Mouse (Mus musculus) forebrain, embryonic 14.5 days (tissue): ENCODE data around the gene Psg16. TPM values are rescaled to one million over a fixed set of nuclear protein-coding genes. Genes with fewer than 3 reads are reported as not detected.
"Not testable (repeated sequence)": the region's sequence is repeated elsewhere in the genome, so short reads cannot be mapped to it uniquely, and the experiment has no call there.

Experiments used
- ATAC-seq: fragments of 200-750 bp; cut with Nextera tagmentation; 2 replicates; pipeline ENCODE4 v1.8.0; 2017; ENCODE audit warnings: mild to moderate bottlenecking, moderate library complexity
- DNase-seq: peaks from one replicate; pipeline ENCODE4 v3.0.0-alpha.2; 2015; ENCODE audit warnings: low spot score
- H3K27ac ChIP-seq: fragments of 300-500 bp; sonication (generic); 2 replicates; pipeline ENCODE4 v1.5.1; 2014; ENCODE audit warnings: low read depth, mild to moderate bottlenecking, control low read depth, low read length, moderate library complexity
- H3K27me3 ChIP-seq: fragments of 300-500 bp; sonication (generic); replicated peaks from 2 replicates; pipeline ENCODE4 v1.6.1; 2014; ENCODE audit warnings: low read length, control low read depth, mixed read lengths; ENCODE audit not compliant: control insufficient read depth, insufficient read depth
- H3K36me3 ChIP-seq: fragments of 300-500 bp; sonication (generic); 2 replicates; pipeline ENCODE4 v1.6.1; 2014; ENCODE audit warnings: low read length, control low read depth; ENCODE audit not compliant: control insufficient read depth, insufficient read depth
- H3K4me1 ChIP-seq: fragments of 300-500 bp; sonication (generic); 2 replicates; pipeline ENCODE4 v1.6.1; 2014; ENCODE audit warnings: antibody characterized with exemption, low read length, control low read depth; ENCODE audit not compliant: control insufficient read depth, insufficient read depth
- H3K4me2 ChIP-seq: fragments of 300-500 bp; sonication (generic); 2 replicates; pipeline ENCODE4 v1.6.1; 2014; ENCODE audit warnings: mild to moderate bottlenecking, control low read depth, low read length
- H3K4me3 ChIP-seq: fragments of 300-500 bp; sonication (generic); 2 replicates; pipeline ENCODE4 v1.5.1; 2014; ENCODE audit warnings: low read depth, low read length, control low read depth
- H3K9ac ChIP-seq: fragments of 300-500 bp; sonication (generic); 2 replicates; pipeline ENCODE4 v1.6.1; 2014; ENCODE audit warnings: mild to moderate bottlenecking, low read length, control low read depth, moderate library complexity
- H3K9me3 ChIP-seq: fragments of 300-500 bp; sonication (generic); replicated peaks from 2 replicates; pipeline ENCODE4 v1.6.1; 2016; ENCODE audit warnings: low read length, control low read depth, mixed read lengths; ENCODE audit not compliant: control insufficient read depth
- WGBS: fragments of 180-500 bp; shearing (Covaris S2); extraction: QIAGEN DNeasy Blood & Tissue Kit; methylation state at CpG from one replicate; pipeline ENCODE4 v1.1.7; 2014; 5-methylcytosine and 5-hydroxymethylcytosine counted together
- polyA plus RNA-seq: library from polyadenylated mRNA; unstranded; fragments of >200 nt; fragmentation: Nextera tagmentation; extraction: Ambion mirVana; gene quantifications from 2 replicates; pipeline ENCODE4 v1.2.1, GENCODE M21; 2014

Psg16 gene
- polyA plus RNA-seq, 1 experiment from 2014 or later = 1.6 TPM

GRCm38 (mm10) chr7:17067651-17068050 is 6.2 kb upstream of the Psg16 start:
- not testable (repeated sequence) for H3K27me3 ChIP-seq, ATAC-seq, H3K36me3 ChIP-seq, H3K4me1 ChIP-seq, H3K4me2 ChIP-seq, H3K27ac ChIP-seq, DNase-seq, H3K9me3 ChIP-seq, H3K4me3 ChIP-seq, H3K9ac ChIP-seq
- 67% methylated on average over 5 of the region's 5 CpGs for WGBS

GRCm38 (mm10) chr7:17073513-17073903 is 332 bp upstream of the Psg16 start:
- no peaks in the 10 kb centered on the region for H3K9me3 ChIP-seq
- no peak overlapping the region for H3K9ac ChIP-seq
- no peak overlapping the region for H3K4me3 ChIP-seq

GRCm38 (mm10) chr7:17076542-17076941 is 2.7 kb downstream of the Psg16 start:
- Histone ChIP-seq H3K9ac (no peak overlapping the region), H3K4me3 (no peak overlapping the region), H3K4me1 (no peaks in the 10 kb centered on the region), H3K9me3 (no peaks in the 10 kb centered on the region), H3K27ac (no peak overlapping the region), H3K36me3 (no peaks in the 10 kb centered on the region), H3K27me3 (no peaks in the 10 kb centered on the region), H3K4me2 (no peak overlapping the region)
- ATAC-seq (no peak), DNase-seq (no peak)
- 80% methylated on average over 1 of the region's 1 CpGs for WGBS

More at GRCm38 (mm10) chr7:17073513-17073903, 332 bp upstream of the Psg16 start:
- Histone ChIP-seq H3K27ac (no peak overlapping the region), H3K27me3 (no peaks in the 10 kb centered on the region), H3K4me2 (no peak overlapping the region), H3K4me1 (no peaks in the 10 kb centered on the region), H3K36me3 (no peaks in the 10 kb centered on the region)
- WGBS = 55% methylated on average over 5 of the region's 5 CpGs
- ATAC-seq (no peak), DNase-seq (no peak)

- DNase-seq (no peak), ATAC-seq (no peak)
- Histone ChIP-seq H3K27ac (no peak overlapping the region), H3K9me3 (no peaks in the 10 kb centered on the region), H3K36me3 (no peaks in the 10 kb centered on the region), H3K4me3 (no peak overlapping the region), H3K27me3 (no peaks in the 10 kb centered on the region), H3K9ac (no peak overlapping the region), H3K4me2 (no peak overlapping the region), H3K4me1 (no peaks in the 10 kb centered on the region)
- WGBS = 81% methylated on average over 7 of the region's 7 CpGs
Measured at GRCm38 (mm10) chr7:17078076-17078654, 4.3 kb downstream of the Psg16 start.

- Histone ChIP-seq H3K4me1 (no peaks in the 10 kb centered on the region), H3K4me2 (no peak overlapping the region), H3K27ac (no peak overlapping the region), H3K4me3 (no peak overlapping the region), H3K27me3 (no peaks in the 10 kb centered on the region), H3K9ac (no peak overlapping the region), H3K9me3 (no peaks in the 10 kb centered on the region), H3K36me3 (no peaks in the 10 kb centered on the region)
- WGBS = 91% methylated on average over 4 of the region's 4 CpGs
- DNase-seq = no peak
- no peak for ATAC-seq
Measured at GRCm38 (mm10) chr7:17082766-17083165, 8.9 kb downstream of the Psg16 start.

GRCm38 (mm10) chr7:17087731-17088130 is 13.9 kb downstream of the Psg16 start:
- ATAC-seq (no peak), DNase-seq (no peak)
- Histone ChIP-seq H3K4me3 (no peak overlapping the region), H3K36me3 (no peaks in the 10 kb centered on the region), H3K27me3 (no peaks in the 10 kb centered on the region), H3K9ac (no peak overlapping the region), H3K4me2 (no peak overlapping the region), H3K9me3 (no peaks in the 10 kb centered on the region), H3K4me1 (no peaks in the 10 kb centered on the region), H3K27ac (no peak overlapping the region)
- WGBS = 82% methylated on average over 3 of the region's 3 CpGs

- Histone ChIP-seq H3K4me1 (no peaks in the 10 kb centered on the region), H3K27me3 (no peaks in the 10 kb centered on the region), H3K4me3 (no peak overlapping the region), H3K36me3 (no peaks in the 10 kb centered on the region), H3K4me2 (no peak overlapping the region), H3K27ac (no peak overlapping the region), H3K9ac (no peak overlapping the region), H3K9me3 (no peaks in the 10 kb centered on the region)
- ATAC-seq (no peak), DNase-seq (no peak)
- 54% methylated on average over 3 of the region's 3 CpGs for WGBS
Measured at GRCm38 (mm10) chr7:17090058-17090585, 16.3 kb downstream of the Psg16 start.

GRCm38 (mm10) chr7:17091280-17091679 is 17.4 kb downstream of the Psg16 start:
- Histone ChIP-seq H3K27ac (no peak overlapping the region), H3K4me2 (no peak overlapping the region), H3K4me1 (no peaks in the 10 kb centered on the region), H3K27me3 (no peaks in the 10 kb centered on the region), H3K9me3 (no peaks in the 10 kb centered on the region), H3K36me3 (no peaks in the 10 kb centered on the region), H3K4me3 (no peak overlapping the region), H3K9ac (no peak overlapping the region)
- WGBS = 13% methylated on average over 1 of the region's 1 CpGs
- no peak for DNase-seq
- no peak for ATAC-seq

GRCm38 (mm10) chr7:17101631-17102030 is 27.8 kb downstream of the Psg16 start:
- H3K4me1 ChIP-seq, H3K9me3 ChIP-seq, H3K4me3 ChIP-seq, ATAC-seq, H3K27me3 ChIP-seq, DNase-seq, H3K27ac ChIP-seq, H3K9ac ChIP-seq, H3K4me2 ChIP-seq, H3K36me3 ChIP-seq: not testable (repeated sequence)
- 91% methylated on average over 13 of the region's 13 CpGs for WGBS
